Mouse (Mus musculus) lung, postnatal 36 days (tissue): ENCODE results near the gene Flot1.
A peak's percentile ranks its signal among the peaks of the same experiment; 100 is the strongest.
"Not testable (repeated sequence)": the region's sequence is repeated elsewhere in the genome, so short reads cannot be mapped to it uniquely, and the experiment has no call there.

Source experiments
- DNase-seq: peaks from one replicate; pipeline ENCODE4 v3.0.0; 2022; ENCODE audit warnings: mixed read lengths

Flot1 gene

DNA sequence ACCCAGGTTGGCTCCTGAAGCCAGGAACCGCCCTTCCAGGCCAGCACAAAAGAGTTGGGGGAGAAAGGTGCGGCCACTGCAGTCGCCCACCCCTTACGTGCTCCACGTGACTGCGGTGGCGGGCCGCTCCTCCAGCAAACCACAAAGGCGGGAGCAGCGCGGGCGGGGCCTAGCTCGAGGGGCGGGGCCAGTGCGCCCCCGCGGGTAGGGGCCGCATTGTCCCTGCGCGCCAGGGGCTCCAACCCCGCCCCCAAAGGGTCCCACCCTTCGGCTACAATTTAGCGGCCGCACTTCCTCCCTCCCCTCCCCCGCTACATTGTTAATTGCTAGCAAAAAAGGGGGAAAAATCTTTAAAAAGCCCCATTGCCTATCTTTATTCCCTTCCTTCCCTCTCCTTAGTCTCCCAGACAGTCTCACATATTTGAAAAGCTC is 14.0 kb downstream of the Flot1 start:
- DNase-seq = peak; percentile 91

DNA sequence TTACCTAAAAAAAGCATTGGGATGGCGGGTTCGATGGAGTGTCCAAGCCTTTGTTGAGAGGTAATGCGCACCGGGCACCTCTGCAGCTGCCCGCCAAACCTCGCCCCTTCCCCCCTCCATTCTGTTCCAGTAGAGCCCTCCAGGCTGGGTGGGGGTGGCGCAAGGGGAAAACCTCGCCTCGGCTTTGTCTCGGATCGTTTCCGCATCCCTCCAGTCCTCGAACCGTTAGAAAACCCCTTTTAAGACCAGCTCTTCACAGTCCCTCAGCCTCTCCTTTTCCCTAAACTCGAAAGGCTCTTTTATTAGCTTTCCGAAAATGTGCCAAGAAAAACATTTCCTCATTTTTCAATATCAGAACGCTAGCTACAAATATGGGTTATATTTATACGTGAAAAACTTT is 14.5 kb downstream of the Flot1 start:
- peak; percentile 57 for DNase-seq

DNA sequence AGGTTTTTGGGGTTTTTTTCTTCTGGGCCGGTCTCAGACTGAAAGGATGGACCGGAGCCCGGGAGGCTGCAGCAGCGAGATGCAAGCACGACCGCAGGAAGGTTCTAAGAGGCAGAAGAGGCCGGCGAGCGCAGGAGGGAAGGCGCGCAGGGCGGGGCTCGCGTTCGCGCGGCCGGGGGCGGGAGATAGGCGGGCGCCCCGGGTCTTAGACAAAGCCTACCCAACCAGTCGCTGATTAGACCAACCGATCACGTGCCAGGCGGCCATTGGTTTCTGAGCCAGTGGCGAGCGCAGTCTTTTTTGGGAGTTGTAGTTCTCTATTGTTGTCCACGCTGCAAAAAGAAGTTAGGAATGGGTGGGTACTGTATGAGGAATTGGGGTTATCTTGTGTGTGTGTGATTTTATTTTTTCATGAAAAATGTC is 15.1 kb downstream of the Flot1 start, which contains the start of gene Tubb5:
TSS of gene Tubb5 (minus strand) at position 185 of the 423 bp plus-strand sequence.
- peak; percentile 99 for DNase-seq

DNA sequence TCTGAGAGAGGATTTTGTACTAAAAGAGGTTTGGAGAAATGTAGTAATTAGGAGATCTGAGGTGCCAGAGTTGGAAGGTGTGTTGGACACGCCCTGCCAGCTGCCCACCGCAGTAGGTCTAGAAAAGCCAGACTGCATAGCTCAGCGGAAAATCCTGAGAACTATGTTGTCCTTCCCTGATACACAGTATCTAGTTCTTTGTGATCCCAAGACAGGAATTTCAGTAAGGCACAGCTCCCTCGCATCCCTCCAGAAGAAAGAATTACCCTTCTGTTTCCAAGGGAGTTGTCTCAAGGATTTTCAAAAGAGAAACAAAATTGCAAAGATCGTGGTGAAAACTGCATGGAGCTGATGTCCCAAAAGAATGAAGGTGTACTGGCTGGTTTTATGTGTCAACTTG is 15.5 kb downstream of the Flot1 start:
- no peak for DNase-seq

DNA sequence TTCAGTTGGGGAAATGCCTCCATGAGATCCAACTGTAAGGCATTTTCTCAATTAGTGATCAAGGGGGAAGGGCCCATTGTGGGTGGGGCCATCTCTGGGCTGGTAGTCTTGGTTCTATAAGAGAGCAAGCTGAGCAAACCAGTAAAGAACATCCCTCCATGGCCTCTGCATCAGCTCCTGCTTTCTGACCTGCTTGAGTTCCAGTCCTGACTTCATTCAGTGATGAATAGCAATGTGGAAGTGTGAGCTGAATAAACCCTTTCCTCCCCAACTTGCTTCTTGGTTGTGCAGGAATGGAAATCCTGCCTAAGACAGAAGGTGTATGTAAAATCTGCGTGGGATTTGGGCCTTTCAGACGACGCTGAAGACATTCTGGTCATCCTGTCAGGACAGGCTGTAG is 16.0 kb downstream of the Flot1 start:
- DNase-seq = not testable (repeated sequence)

DNA sequence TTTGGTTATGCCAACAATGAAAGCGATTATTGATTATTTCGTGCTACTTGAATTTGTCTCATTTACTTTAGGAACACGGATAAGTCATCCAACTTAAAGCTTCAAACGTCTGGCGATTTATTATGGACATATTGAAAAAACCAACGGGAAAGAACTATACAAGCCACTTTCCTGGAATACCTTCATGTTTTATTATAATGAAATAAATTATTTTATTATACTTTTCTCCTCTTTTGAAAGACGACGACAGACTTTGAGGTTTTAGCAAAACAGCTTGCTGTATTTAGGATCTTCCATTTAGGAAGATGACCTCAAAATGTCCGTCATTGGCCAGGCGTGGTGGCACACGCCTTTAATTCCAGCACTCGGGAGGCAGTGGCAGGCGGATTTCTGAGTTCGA is 17.5 kb downstream of the Flot1 start:
- DNase-seq = no peak

DNA sequence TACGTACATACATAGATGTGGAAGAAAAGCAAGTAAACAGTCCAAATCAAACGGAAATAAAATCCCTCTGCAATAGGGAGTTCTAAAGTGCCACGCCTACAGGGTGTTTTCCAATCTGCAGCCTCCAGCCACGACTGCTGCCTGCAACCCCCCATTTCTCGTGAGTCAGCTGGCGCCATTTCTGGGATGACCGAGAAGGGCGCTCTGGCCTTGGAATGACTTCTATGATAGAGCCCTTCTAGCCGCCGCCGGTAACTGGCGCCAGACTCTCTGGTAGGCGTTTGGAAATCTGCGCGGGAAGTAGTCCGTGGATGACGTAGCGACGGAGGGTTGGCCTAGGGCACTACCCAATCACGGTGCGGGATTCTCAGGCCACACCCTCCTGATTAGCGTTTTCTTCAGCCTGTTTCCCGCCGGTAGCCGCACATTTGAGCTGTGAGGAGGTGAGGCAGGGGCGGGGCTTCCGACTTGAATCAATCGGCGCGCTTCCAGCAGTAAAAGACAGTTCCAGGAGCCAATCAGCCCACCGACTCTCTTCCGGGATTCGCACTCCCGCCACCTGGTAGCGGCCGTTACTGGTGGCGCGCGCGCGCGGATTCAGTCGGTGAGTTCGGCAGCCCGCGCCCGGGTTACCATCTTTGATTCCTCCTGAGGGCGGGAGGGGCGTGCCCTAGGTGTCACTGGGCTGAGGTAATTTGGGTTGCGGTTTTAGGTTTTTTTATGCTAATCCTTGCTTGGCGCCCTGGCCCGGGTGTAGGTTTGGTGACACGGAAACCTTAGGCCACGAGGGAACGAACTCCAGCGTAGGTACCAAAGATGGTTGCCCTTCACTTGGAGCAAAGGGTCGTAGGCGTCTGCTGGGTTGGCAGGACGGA is 18.3 kb downstream of the Flot1 start, which contains the start of gene Mdc1:
TSS of gene Mdc1 (plus strand) at position 440 of the 875 bp plus-strand sequence.
- DNase-seq = peak; percentile 100

DNA sequence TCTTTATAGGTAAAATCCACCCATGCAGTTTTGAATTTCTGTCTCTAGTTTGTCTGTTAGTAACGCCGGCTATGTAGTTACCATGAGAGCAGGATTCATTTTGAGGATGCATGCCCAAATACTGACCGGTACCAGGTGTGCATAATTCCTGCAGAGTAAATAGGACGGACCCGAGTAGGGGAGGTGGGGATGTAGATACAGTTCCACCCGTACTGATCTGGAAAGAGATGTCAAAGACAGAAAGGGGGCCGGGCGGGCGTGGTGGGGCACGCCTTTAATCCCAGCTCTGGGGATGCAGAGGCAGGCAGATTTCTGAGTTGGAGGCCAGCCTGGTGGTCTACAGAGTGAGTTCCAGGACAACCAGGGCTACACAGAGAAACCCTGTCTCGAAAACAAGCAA is 19.0 kb downstream of the Flot1 start:
- DNase-seq = no peak

DNA sequence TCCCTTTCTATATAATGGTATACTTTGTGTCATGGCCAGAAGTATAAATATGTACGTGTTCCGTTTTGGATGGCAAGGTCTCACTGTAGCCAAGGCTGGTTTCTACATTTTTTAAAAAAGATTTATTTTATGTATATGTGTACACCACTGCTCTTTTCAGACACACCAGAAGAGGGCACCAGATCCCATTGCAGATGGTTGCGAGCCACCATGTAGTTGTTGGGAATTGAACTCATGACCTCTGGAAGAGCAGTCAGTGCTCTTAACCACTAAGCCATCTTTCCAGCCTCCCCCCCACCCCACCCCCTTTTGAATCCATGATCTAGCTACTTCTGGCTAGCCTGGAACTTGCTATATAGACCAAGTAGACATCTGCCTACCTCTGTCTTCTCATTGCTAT is 20.5 kb downstream of the Flot1 start:
- peak; percentile 33 for DNase-seq

DNA sequence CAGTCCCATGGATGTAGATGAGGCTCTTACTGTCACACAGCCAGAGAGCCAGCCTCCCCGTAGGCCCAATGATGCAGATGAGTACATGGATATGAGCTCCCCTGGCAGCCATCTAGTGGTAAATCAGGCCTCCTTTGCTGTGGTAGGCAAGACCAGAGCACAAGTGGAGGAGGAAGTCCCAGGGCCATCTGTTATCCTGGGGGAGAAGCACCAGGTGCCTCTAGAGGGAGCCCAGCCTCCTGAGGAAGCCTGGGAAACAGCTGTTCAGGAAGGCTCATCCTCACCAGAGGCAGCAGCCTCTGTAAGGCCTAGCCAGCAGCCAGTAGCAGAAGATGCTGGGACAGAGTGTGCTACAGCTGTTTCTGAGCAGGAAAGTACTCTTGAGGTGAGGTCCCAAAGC is 25.1 kb downstream of the Flot1 start:
- DNase-seq = no peak

DNA sequence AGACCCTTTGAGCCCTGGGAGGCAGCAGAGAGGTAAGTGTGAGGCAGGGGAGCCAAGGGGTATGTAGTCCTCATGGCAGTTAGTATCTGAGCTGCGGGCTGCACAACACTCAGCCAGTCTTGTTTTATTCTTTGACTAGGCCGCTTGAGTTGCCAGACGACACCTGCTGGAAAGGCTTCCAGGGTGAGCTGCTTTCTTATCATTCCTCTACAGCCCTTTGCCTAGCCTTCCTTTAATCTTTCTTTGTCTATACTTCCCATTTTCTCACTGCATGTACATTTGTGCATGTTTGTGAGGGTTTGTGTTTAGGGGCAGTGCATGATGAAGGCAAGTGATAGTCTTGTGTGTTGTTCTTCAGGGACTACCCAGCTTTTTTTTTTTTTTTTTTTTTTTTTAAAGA is 27.9 kb downstream of the Flot1 start:
- DNase-seq = no peak

DNA sequence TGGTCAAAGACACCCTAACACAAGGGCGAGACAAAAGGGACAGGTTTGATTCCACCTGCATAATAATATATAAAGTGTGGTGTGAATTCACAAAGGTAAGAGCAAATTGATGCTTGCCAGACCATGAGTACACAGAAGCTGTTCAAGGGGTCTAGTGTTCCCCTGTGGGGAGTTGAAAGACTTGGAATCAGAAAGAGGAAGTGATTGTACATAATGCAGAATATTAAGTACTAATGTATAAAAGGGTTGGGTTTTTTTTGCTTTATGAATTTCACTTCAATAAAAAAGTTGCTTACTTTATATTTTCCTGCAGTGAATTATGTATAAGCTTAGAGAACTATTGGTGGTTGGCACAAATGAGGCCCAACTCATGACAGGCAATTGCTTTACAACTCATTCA is 36.3 kb downstream of the Flot1 start:
- DNase-seq = no peak

DNA sequence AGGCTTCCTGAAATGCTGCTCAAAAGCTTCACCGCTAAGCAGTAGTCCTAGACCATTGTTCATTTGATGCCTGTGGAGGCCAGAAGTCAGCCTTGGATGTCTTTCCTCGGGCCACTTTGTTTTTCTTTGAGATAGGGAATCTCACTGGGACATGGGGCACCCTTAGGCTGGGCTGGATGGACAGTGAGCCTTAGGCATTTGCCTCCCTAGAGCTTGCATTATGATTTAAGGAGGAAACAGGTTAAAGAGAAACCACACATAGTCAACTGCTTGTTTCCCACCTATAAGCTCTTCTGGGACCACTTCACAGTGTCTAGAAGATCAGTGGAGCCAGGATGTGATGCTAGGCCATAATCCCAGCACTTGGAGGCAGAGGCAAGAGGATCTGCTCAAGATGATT is 36.8 kb downstream of the Flot1 start:
- no peak for DNase-seq

DNA sequence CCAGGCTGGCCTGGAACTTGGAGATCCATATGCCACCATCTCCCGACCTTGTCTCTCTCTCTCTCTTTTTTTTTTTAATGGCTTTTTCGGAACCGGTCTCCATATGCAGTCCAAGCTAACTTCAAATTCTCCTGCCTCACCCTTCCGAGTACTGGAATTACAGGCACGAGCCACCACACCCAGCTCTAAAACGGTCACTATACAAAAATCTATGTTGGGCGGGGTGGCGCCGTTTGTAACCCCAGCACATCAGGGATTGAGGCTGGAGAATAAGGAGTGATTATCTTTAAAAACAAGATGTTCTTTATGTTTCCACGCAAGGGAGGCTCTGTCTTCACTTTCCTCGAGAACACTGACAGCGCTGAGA is 37.8 kb downstream of the Flot1 start:
- DNase-seq = no peak

DNA sequence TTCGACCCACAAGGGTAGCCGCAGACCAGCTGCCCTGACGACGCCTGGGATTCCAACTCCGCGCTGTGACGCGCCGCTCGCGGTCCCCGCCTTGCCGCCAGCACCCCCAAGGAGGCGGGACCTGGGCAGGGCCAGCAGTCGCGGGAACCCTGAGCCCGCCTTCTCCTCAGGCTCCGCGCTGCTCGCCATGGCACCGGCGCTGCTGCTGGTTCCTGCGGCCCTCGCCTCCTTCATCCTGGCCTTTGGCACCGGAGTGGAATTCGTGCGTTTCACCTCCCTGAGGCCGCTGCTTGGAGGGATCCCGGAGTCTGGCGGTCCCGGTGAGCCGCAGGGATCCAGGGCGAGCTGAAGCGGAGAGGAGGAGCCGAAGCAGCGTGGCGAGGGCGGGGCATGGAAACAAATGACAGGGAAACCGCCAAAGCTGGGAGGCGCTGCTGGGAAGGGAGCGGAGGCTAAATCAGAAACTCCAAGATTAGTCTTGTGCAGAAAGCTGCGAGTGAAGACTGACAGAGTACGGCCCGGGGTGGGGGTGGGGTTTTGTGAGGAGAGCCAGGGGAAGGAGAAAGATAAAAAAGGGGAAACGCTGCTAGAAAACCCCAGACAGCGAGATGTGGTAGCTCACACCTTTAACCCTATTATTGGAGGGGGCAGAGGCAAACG is 38.3 kb downstream of the Flot1 start, which contains the start of gene Nrm:
TSS of gene Nrm (plus strand) at position 121 of the 660 bp plus-strand sequence.
- peak; percentile 95 for DNase-seq

DNA sequence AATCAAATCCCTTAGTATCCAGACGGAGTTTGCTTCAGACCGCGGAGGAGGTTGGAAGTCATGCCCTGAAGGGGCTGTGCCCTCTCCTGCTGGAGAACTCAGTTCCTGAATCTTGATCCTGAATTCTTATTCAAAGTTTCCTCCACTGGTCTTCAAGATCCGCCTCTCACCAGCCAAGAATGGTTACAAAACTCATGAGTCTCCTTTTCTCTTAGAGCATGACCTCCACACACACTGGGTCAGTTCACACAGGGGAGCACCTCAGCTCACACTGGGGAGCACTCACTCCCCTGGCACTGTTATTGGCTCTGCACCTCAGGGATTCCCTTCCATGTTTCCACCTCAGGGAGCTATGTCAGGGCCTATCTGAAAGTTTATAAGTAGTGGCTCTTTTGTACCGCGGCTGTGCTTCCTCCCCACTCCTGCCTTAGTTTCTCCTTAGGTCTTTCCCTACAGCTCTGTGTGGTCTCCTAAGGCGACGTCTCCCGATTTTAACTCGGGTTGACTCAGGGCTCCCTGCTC is 41.9 kb downstream of the Flot1 start:
- no peak for DNase-seq

DNA sequence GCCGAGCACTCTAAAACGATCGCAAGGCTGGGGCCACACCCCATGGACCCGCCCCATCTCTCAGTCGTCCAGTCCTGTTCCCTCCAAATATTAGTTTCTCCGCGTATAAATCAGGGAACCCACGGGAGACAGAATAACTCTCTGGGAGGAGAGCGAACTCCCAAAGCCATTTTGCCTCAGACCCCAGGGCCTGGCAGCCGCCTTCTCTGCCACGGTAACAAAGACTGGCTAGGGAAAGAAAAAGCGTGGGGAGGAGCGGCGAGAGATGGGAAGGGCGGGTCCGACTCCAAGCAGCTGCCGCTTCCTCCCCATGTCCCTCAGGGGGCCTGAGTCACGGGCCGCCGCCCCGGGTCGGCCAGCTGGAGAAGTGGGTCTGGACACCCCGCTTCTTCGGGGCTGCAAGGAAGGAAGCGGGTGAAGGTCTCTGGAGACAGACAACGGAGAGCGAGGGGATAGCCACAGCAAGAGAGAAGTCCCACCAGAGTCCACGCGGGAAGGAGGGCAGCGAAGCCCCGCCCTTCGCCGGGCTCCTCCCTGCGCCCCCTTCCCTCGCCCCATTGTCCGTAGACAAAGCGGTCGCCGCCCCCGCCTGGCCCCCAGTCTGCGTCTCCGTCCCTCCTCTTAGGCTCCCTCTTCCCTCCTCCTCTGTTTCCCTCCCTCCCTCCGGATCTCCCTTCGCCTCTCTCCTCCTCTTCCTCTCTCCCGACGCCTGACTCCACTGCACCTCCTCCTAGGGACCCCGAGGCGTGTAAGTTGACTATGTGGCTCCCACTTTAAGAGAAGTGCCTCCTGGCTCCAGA is 42.7 kb downstream of the Flot1 start, which contains the start of gene Ppp1r18:
TSS of gene Ppp1r18 (plus strand) at position 113 of the 800 bp plus-strand sequence.
- DNase-seq = peak; percentile 77

DNA sequence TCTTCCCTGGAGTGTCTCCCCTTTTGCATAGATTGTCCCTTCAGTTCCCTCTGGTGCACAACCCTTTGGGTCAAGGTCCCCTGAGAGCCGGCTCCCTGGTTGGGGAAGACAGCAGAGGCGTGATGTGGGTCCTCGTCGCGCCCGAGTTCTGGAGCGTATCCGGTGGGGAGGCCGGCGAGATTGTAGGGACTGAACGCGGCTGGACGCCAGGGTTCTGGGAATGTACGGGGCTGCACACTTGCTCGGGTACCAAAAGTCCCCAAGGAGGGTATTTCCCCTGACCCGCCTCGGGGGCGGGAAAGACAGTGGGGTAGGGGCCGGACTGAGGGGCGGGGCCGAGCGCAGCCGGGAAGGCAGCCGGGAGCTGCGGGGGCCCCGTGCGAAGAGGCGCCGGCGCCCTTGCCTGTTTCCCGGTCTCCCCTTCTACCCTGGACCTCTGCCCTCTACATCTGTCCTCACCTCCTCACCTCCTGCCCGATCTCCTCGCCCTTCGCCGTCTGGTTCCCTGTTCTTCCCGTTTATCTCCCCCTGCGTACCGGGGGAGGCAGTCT is 43.3 kb downstream of the Flot1 start:
- DNase-seq = peak; percentile 73

DNA sequence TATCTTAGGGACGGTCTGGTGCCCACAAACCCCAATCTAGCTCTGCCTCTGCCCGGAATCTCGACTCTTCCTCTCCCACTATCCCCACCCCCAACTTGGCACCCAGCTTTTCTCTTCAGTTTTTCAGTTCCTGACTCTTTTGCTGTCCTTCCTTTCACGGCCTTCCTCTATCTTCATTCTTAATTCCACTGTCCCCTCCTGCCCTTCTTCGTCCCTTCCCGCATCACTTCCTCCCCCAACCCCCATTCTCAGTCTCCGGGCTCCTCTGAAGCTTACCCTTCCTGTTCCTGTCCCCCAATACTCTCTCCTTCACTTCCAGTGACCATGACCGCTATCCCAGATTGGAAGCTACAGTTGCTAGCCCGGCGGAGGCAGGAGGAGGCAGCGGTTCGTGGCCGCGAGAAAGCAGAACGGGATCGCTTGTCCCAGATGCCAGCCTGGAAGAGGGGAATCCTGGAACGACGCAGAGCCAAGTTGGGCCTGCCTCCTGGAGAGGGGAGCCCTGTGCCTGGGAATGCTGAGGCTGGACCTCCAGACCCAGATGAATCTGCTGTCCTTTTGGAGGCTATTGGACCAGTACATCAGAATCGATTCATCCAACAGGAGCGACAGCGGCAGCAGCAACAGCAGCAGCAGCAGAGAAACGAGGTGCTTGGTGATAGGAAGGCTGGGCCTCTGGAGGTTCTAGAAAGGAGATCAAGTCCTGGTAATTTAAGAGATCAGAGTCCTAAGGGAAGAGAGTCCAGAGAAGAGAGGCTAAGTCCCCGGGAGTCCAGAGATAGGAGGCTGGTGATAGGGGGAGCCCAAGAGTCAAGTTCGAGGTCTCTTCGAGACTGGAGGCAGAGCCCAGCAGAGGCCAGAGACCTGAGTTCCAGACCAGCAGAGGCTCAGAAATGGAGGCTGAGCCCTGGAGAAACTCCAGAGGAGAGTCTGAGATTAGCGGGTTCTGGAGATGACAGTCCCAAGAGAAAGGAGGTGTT is 44.2 kb downstream of the Flot1 start:
- DNase-seq = peak; percentile 82

DNA sequence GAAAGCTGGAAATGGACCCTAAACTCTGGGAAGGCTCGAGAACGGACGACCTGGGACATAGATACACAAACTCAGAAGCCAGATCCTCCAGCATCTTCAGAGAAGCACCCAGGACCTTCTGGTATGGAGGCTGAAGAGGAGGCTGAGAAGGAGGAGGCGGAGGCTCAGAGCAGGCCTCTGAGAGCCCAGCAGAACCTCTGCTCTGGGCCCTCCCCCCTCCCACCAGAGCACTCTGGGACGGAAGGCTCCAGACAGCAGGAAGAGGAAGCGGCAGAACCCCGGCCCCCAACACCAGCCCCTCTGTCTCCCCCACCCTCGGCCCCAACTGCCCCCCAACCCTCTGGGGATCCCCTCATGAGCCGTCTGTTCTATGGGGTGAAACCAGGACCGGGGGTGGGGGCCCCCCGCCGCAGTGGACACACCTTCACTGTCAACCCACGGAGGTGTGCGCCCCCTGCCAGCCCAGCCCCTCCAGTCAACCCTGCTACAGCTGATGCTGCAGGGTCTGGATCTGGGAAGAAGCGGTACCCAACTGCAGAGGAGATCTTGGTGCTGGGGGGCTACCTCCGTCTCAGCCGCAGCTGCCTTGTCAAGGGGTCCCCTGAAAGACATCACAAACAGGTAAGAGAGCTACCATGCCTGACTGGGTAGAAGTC is 45.3 kb downstream of the Flot1 start:
- peak; percentile 68 for DNase-seq

DNA sequence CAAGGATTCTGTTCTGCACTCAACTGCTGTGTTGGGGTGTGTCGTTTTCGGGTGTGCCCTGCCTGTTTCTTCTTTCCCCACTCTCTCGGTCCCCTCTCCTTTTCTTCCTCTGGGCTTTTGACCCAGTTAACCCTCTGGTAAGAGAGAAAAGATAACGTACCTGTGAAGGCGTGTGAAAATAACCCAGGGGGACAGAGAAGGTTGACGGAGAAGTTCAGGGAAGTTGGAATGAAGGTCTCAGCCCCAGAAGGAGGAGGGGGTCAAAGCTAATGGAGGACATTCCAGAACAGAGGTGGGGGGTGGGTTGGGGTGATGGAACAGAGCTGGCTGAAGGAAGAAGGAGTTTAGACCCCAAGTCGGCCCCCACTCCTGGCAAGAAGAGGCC is 45.9 kb downstream of the Flot1 start:
- DNase-seq = no peak
